8 mouse cellular contexts compared by ENCODE assay signal in genomic region chr16:18392469-18393426, GRCm38 (mm10). TPM values are rescaled to one million over a fixed set of nuclear protein-coding genes. Genes with fewer than 3 reads are reported as not detected.
DNase-seq lines count a peak whose midpoint lies in the region; ATAC-seq and TF ChIP-seq lines count a peak whose summit lies in the region.

No protein-coding gene starts in this region.

- peaks cover 40% of the 10 kb centered on the region for H3K4me1 ChIP-seq in cerebellum, adult 2 months (ENCODE audit: control insufficient read depth, insufficient read depth, low read length)
- peaks cover 57% of the 10 kb centered on the region for H3K4me1 ChIP-seq in forebrain, embryonic 16.5 days (replicated peaks; ENCODE audit: control insufficient read depth, insufficient read depth, low read length)
- H3K4me1 ChIP-seq in hindbrain, embryonic 10.5 days (replicated peaks) = peaks cover 95% of the 10 kb centered on the region

- WGBS in cerebellum, adult 2 months = 7% methylated on average over 62 of the region's 63 CpGs
- WGBS in forebrain, embryonic 16.5 days = under 1% methylated on average over 62 of the region's 63 CpGs
- under 1% methylated on average over 63 of the region's 63 CpGs for WGBS in hindbrain, embryonic 10.5 days

- peak overlapping the region; percentile 2; the same call in 1 of the 2 replicates for H3K27ac ChIP-seq in cerebellum, adult 2 months (ENCODE audit: insufficient read depth, low read length)
- H3K27ac ChIP-seq in forebrain, embryonic 16.5 days (ENCODE audit: low read length) = peak overlapping the region; percentile 71
- H3K27ac ChIP-seq in hindbrain, embryonic 10.5 days = peak overlapping the region; percentile 99

- peak overlapping the region; percentile 94 for H3K4me2 ChIP-seq in forebrain, embryonic 16.5 days (ENCODE audit: low read length)

- peak overlapping the region; percentile 45 for H3K4me3 ChIP-seq in cerebellum, adult 2 months (replicated peaks; ENCODE audit: insufficient read depth, low read depth, low read length)
- peak overlapping the region; percentile 66 for H3K4me3 ChIP-seq in forebrain, embryonic 16.5 days (replicated peaks; ENCODE audit: low read length)
- peak overlapping the region; percentile 86 for H3K4me3 ChIP-seq in hindbrain, embryonic 10.5 days

- H3K36me3 ChIP-seq in forebrain, embryonic 16.5 days (ENCODE audit: control insufficient read depth, insufficient read depth) = peaks cover 8% of the 10 kb centered on the region; the same call in 1 of the 2 replicates
- H3K36me3 ChIP-seq in hindbrain, embryonic 10.5 days = peaks cover 19% of the 10 kb centered on the region

- peak; percentile 28; the same call in 1 of the 2 replicates for TF ChIP-seq CTCF in cerebellum, adult 2 months (IDR thresholded peaks at IDR 0.05; ENCODE audit: borderline replicate concordance, insufficient read depth, low read depth, low read length)

- peak; percentile 53 for DNase-seq in MEL-GATA-1-ER (ENCODE audit: extremely low read depth, low read depth)
- peak; percentile 78 to 82 for DNase-seq in cerebellum, adult 2 months
- DNase-seq in hindbrain, embryonic 10.5 days (ENCODE audit: low spot score) = peak; percentile 91
- DNase-seq in layer of hippocampus, adult 9-11 months = peak; percentile 86
- DNase-seq in lung, postnatal 25 days (ENCODE audit: low spot score) = peak; percentile 92
- peak; percentile 91 for DNase-seq in ovary, postnatal 36 days (ENCODE audit: low spot score)
- DNase-seq in thymus, postnatal 4 days = peak; percentile 89

- TF ChIP-seq POLR2A in cerebellum, adult 2 months (IDR thresholded peaks at IDR 0.05; ENCODE audit: borderline replicate concordance, insufficient read depth, low read length) = 0 out of 2 replicates have a peak, but pooled peaks have one; percentile 27

- H3K9me3 ChIP-seq in forebrain, embryonic 16.5 days (ENCODE audit: control insufficient read depth, low read length) = no peaks in the 10 kb centered on the region
- H3K9me3 ChIP-seq in hindbrain, embryonic 10.5 days = no peaks in the 10 kb centered on the region

- peak; percentile 74 for ATAC-seq in forebrain, embryonic 16.5 days

- peak overlapping the region; percentile 84 for H3K9ac ChIP-seq in forebrain, embryonic 16.5 days (replicated peaks; ENCODE audit: low read depth, low read length)

- H3K27me3 ChIP-seq in cerebellum, adult 2 months (ENCODE audit: control insufficient read depth, insufficient read depth, low read length) = no peaks in the 10 kb centered on the region
- H3K27me3 ChIP-seq in forebrain, embryonic 16.5 days (replicated peaks; ENCODE audit: control insufficient read depth, insufficient read depth, low read length) = no peaks in the 10 kb centered on the region
- H3K27me3 ChIP-seq in hindbrain, embryonic 10.5 days (ENCODE audit: insufficient read depth, poor library complexity, severe bottlenecking) = no peaks in the 10 kb centered on the region

RNA-seq across cellular contexts. Expression of gene Txnrd2, which starts 33.4 kb away (rescaled TPM):
- 20.6 and 23.1 TPM in 2 replicates for polyA plus RNA-seq in cerebellum, adult 2 months (2012; rRNA removed)
- 24.0 and 27.8 TPM in 2 replicates for polyA plus RNA-seq in forebrain, embryonic 16.5 days (2015; fragmentation: Nextera tagmentation; extraction: Ambion mirVana)
- 30.5 and 34.7 TPM in 2 replicates for polyA plus RNA-seq in hindbrain, embryonic 10.5 days (2016; fragmentation: Nextera tagmentation; extraction: Ambion mirVana)

RNA-seq across cellular contexts. Expression of gene Comt, which starts 33.9 kb away (rescaled TPM):
- 145 and 146 TPM in 2 replicates for polyA plus RNA-seq in cerebellum, adult 2 months (2012; rRNA removed)
- polyA plus RNA-seq in forebrain, embryonic 16.5 days (2015; fragmentation: Nextera tagmentation; extraction: Ambion mirVana) = 88.8 and 98.1 TPM in 2 replicates
- polyA plus RNA-seq in hindbrain, embryonic 10.5 days (2016; fragmentation: Nextera tagmentation; extraction: Ambion mirVana) = 62.5 and 67.9 TPM in 2 replicates

RNA-seq across cellular contexts. Expression of gene Arvcf, which starts 44.8 kb away (rescaled TPM):
- 34.7 and 38.7 TPM in 2 replicates for polyA plus RNA-seq in cerebellum, adult 2 months (2012; rRNA removed)
- polyA plus RNA-seq in forebrain, embryonic 16.5 days (2015; fragmentation: Nextera tagmentation; extraction: Ambion mirVana) = 58.6 and 67.8 TPM in 2 replicates
- polyA plus RNA-seq in hindbrain, embryonic 10.5 days (2016; fragmentation: Nextera tagmentation; extraction: Ambion mirVana) = 99.5 and 115 TPM in 2 replicates

RNA-seq across cellular contexts. Expression of gene Tango2, which starts 44.8 kb away (rescaled TPM):
- 202 and 210 TPM in 2 replicates for polyA plus RNA-seq in cerebellum, adult 2 months (2012; rRNA removed)
- polyA plus RNA-seq in forebrain, embryonic 16.5 days (2015; fragmentation: Nextera tagmentation; extraction: Ambion mirVana) = 74.9 and 86.8 TPM in 2 replicates
- polyA plus RNA-seq in hindbrain, embryonic 10.5 days (2016; fragmentation: Nextera tagmentation; extraction: Ambion mirVana) = 45.5 and 52.8 TPM in 2 replicates

Comparison
In these comparisons a context has a peak if more than half of its experiments do, and no peak if none do; other contexts are left out.
1. Peak in every context shown above with its lines: DNase-seq, ATAC-seq, H3K4me3 ChIP-seq and H3K27ac ChIP-seq.
2. H3K27ac ChIP-seq: peak in every context shown above with its lines; median percentile 99 in hindbrain, embryonic 10.5 days; 71 in forebrain, embryonic 16.5 days; 2 in cerebellum, adult 2 months.